Mouse (Mus musculus): ENCODE data around the gene Shisa2. TPM values are rescaled to one million over a fixed set of nuclear protein-coding genes. Genes with fewer than 3 reads are reported as not detected.
A peak's percentile ranks its signal among the peaks of the same experiment; 100 is the strongest.

Gene Shisa2
- polyA plus RNA-seq, 1 experiment from 2014 or later, result 12.0 TPM

GRCm38 (mm10) chr14:59626711-59627110 lies 1.6 kb downstream of the Shisa2 start:
- Histone ChIP-seq H3K4me1 (ENCODE audit: control insufficient read depth, insufficient read depth, low read length) (peaks cover 10% of the 10 kb centered on the region), H3K9ac (ENCODE audit: low read length) (peak overlapping the region; percentile 62; the same call in 1 of the 2 replicates), H3K4me3 (ENCODE audit: low read depth, low read length) (peak overlapping the region; percentile 55), H3K9me3 (ENCODE audit: control insufficient read depth, low read length) (no peaks in the 10 kb centered on the region), H3K36me3 (ENCODE audit: control insufficient read depth, insufficient read depth, low read length) (no peaks in the 10 kb centered on the region), H3K4me2 (peak overlapping the region; percentile 72), H3K27ac (ENCODE audit: low read depth, low read length) (no peak overlapping the region), H3K27me3 (ENCODE audit: control insufficient read depth, insufficient read depth, low read length) (peaks cover 18% of the 10 kb centered on the region)
- WGBS, result 22% methylated on average over 8 of the region's 8 CpGs
- DNase-seq (ENCODE audit: low spot score, missing footprints), result peak; percentile 92
- ATAC-seq (ENCODE audit: low FRiP score), result no peak

GRCm38 (mm10) chr14:59627142-59627680 lies 2.1 kb downstream of the Shisa2 start:
- Histone ChIP-seq H3K27ac (ENCODE audit: low read depth, low read length) (no peak overlapping the region), H3K4me3 (ENCODE audit: low read depth, low read length) (peak overlapping the region; percentile 55), H3K9ac (ENCODE audit: low read length) (no peak overlapping the region), H3K4me1 (ENCODE audit: control insufficient read depth, insufficient read depth, low read length) (peaks cover 10% of the 10 kb centered on the region), H3K4me2 (peak overlapping the region; percentile 72), H3K27me3 (ENCODE audit: control insufficient read depth, insufficient read depth, low read length) (peaks cover 18% of the 10 kb centered on the region), H3K36me3 (ENCODE audit: control insufficient read depth, insufficient read depth, low read length) (no peaks in the 10 kb centered on the region), H3K9me3 (ENCODE audit: control insufficient read depth, low read length) (no peaks in the 10 kb centered on the region)
- 32% methylated on average over 9 of the region's 9 CpGs for WGBS
- DNase-seq (ENCODE audit: low spot score, missing footprints) (peak; percentile 84), ATAC-seq (ENCODE audit: low FRiP score) (no peak)

GRCm38 (mm10) chr14:59627823-59628222 lies 2.7 kb downstream of the Shisa2 start:
- H3K9ac ChIP-seq (ENCODE audit: low read length), result no peak overlapping the region
- no peak for ATAC-seq (ENCODE audit: low FRiP score)
- H3K4me2 ChIP-seq, result no peak overlapping the region
- H3K9me3 ChIP-seq (ENCODE audit: control insufficient read depth, low read length), result no peaks in the 10 kb centered on the region
- H3K4me3 ChIP-seq (ENCODE audit: low read depth, low read length), result peak overlapping the region; percentile 55; the same call in 1 of the 2 replicates
- WGBS, result 45% methylated on average over 7 of the region's 7 CpGs
- H3K36me3 ChIP-seq (ENCODE audit: control insufficient read depth, insufficient read depth, low read length), result no peaks in the 10 kb centered on the region
- DNase-seq (ENCODE audit: low spot score, missing footprints), result peak; percentile 85
- H3K27ac ChIP-seq (ENCODE audit: low read depth, low read length), result no peak overlapping the region
- peaks cover 10% of the 10 kb centered on the region for H3K4me1 ChIP-seq (ENCODE audit: control insufficient read depth, insufficient read depth, low read length)
- H3K27me3 ChIP-seq (ENCODE audit: control insufficient read depth, insufficient read depth, low read length), result peaks cover 18% of the 10 kb centered on the region

- Histone ChIP-seq H3K4me1 (ENCODE audit: control insufficient read depth, insufficient read depth, low read length) (peaks cover 10% of the 10 kb centered on the region), H3K27me3 (ENCODE audit: control insufficient read depth, insufficient read depth, low read length) (peaks cover 13% of the 10 kb centered on the region), H3K27ac (ENCODE audit: low read depth, low read length) (no peak overlapping the region), H3K4me3 (ENCODE audit: low read depth, low read length) (no peak overlapping the region), H3K4me2 (no peak overlapping the region), H3K9ac (ENCODE audit: low read length) (no peak overlapping the region), H3K36me3 (ENCODE audit: control insufficient read depth, insufficient read depth, low read length) (no peaks in the 10 kb centered on the region), H3K9me3 (ENCODE audit: control insufficient read depth, low read length) (no peaks in the 10 kb centered on the region)
- 92% methylated on average over 15 of the region's 15 CpGs for WGBS
- ATAC-seq (ENCODE audit: low FRiP score) (no peak), DNase-seq (ENCODE audit: low spot score, missing footprints) (peak; percentile 21)
These were observed 4.2 kb downstream of the Shisa2 start for GRCm38 (mm10) chr14:59629308-59629707.

GRCm38 (mm10) chr14:59630096-59630495 lies 5.0 kb downstream of the Shisa2 start:
- Histone ChIP-seq H3K27me3 (ENCODE audit: control insufficient read depth, insufficient read depth, low read length) (peaks cover 9% of the 10 kb centered on the region), H3K9me3 (ENCODE audit: control insufficient read depth, low read length) (no peaks in the 10 kb centered on the region), H3K9ac (ENCODE audit: low read length) (no peak overlapping the region), H3K36me3 (ENCODE audit: control insufficient read depth, insufficient read depth, low read length) (no peaks in the 10 kb centered on the region), H3K4me3 (ENCODE audit: low read depth, low read length) (no peak overlapping the region), H3K4me2 (no peak overlapping the region), H3K27ac (ENCODE audit: low read depth, low read length) (no peak overlapping the region), H3K4me1 (ENCODE audit: control insufficient read depth, insufficient read depth, low read length) (peaks cover 8% of the 10 kb centered on the region)
- ATAC-seq (ENCODE audit: low FRiP score) (no peak), DNase-seq (ENCODE audit: low spot score, missing footprints) (no peak)
- 89% methylated on average over 9 of the region's 9 CpGs for WGBS

- H3K4me1 ChIP-seq (ENCODE audit: control insufficient read depth, insufficient read depth, low read length), result peaks cover 4% of the 10 kb centered on the region; the same call in 1 of the 2 replicates
- peaks cover 4% of the 10 kb centered on the region; the same call in 1 of the 2 replicates for H3K27me3 ChIP-seq (ENCODE audit: control insufficient read depth, insufficient read depth, low read length)
- H3K9ac ChIP-seq (ENCODE audit: low read length), result no peak overlapping the region
- no peak overlapping the region for H3K4me2 ChIP-seq
- H3K36me3 ChIP-seq (ENCODE audit: control insufficient read depth, insufficient read depth, low read length), result no peaks in the 10 kb centered on the region
- H3K27ac ChIP-seq (ENCODE audit: low read depth, low read length), result no peak overlapping the region
- WGBS, result 89% methylated on average over 6 of the region's 6 CpGs
- DNase-seq (ENCODE audit: low spot score, missing footprints), result peak; percentile 19
- ATAC-seq (ENCODE audit: low FRiP score), result no peak
- H3K4me3 ChIP-seq (ENCODE audit: low read depth, low read length), result no peak overlapping the region
- no peaks in the 10 kb centered on the region for H3K9me3 ChIP-seq (ENCODE audit: control insufficient read depth, low read length)
These were observed 7.0 kb downstream of the Shisa2 start for GRCm38 (mm10) chr14:59632067-59632466.

- Histone ChIP-seq H3K27ac (ENCODE audit: low read depth, low read length) (no peak overlapping the region), H3K4me1 (ENCODE audit: control insufficient read depth, insufficient read depth, low read length) (no peaks in the 10 kb centered on the region), H3K4me2 (no peak overlapping the region), H3K27me3 (ENCODE audit: control insufficient read depth, insufficient read depth, low read length) (no peaks in the 10 kb centered on the region), H3K9me3 (ENCODE audit: control insufficient read depth, low read length) (no peaks in the 10 kb centered on the region), H3K4me3 (ENCODE audit: low read depth, low read length) (no peak overlapping the region), H3K9ac (ENCODE audit: low read length) (no peak overlapping the region), H3K36me3 (ENCODE audit: control insufficient read depth, insufficient read depth, low read length) (no peaks in the 10 kb centered on the region)
- ATAC-seq (ENCODE audit: low FRiP score) (no peak), DNase-seq (ENCODE audit: low spot score, missing footprints) (peak; percentile 51)
- WGBS, result 87% methylated on average over 5 of the region's 5 CpGs
These were observed 8.3 kb downstream of the Shisa2 start for GRCm38 (mm10) chr14:59633295-59633898.

GRCm38 (mm10) chr14:59633988-59634387 lies 8.9 kb downstream of the Shisa2 start:
- no peaks in the 10 kb centered on the region for H3K36me3 ChIP-seq (ENCODE audit: control insufficient read depth, insufficient read depth, low read length)
- no peak overlapping the region for H3K27ac ChIP-seq (ENCODE audit: low read depth, low read length)
- no peaks in the 10 kb centered on the region for H3K27me3 ChIP-seq (ENCODE audit: control insufficient read depth, insufficient read depth, low read length)
- H3K4me3 ChIP-seq (ENCODE audit: low read depth, low read length), result no peak overlapping the region
- ATAC-seq (ENCODE audit: low FRiP score) (no peak), DNase-seq (ENCODE audit: low spot score, missing footprints) (peak; percentile 67)
- no peaks in the 10 kb centered on the region for H3K4me1 ChIP-seq (ENCODE audit: control insufficient read depth, insufficient read depth, low read length)
- 80% methylated on average over 9 of the region's 9 CpGs for WGBS
- no peak overlapping the region for H3K4me2 ChIP-seq
- H3K9me3 ChIP-seq (ENCODE audit: control insufficient read depth, low read length), result no peaks in the 10 kb centered on the region
- H3K9ac ChIP-seq (ENCODE audit: low read length), result no peak overlapping the region

- 63% methylated on average over 7 of the region's 7 CpGs for whole genome bisulfite sequencing
- DNase-seq (ENCODE audit: low spot score, missing footprints) (peak; percentile 78), ATAC-seq (ENCODE audit: low FRiP score) (no peak)
- H3K4me2 ChIP-seq, result no peak overlapping the region
- H3K4me3 ChIP-seq (ENCODE audit: low read depth, low read length), result no peak overlapping the region
- H3K36me3 ChIP-seq (ENCODE audit: control insufficient read depth, insufficient read depth, low read length), result no peaks in the 10 kb centered on the region
- H3K27ac ChIP-seq (ENCODE audit: low read depth, low read length), result no peak overlapping the region
- no peaks in the 10 kb centered on the region for H3K9me3 ChIP-seq (ENCODE audit: control insufficient read depth, low read length)
- H3K27me3 ChIP-seq (ENCODE audit: control insufficient read depth, insufficient read depth, low read length), result no peaks in the 10 kb centered on the region
- H3K4me1 ChIP-seq (ENCODE audit: control insufficient read depth, insufficient read depth, low read length), result peaks cover 2% of the 10 kb centered on the region; the same call in 1 of the 2 replicates
- H3K9ac ChIP-seq (ENCODE audit: low read length), result no peak overlapping the region
These were observed 14.0 kb downstream of the Shisa2 start for GRCm38 (mm10) chr14:59638906-59639703.

Measured in midbrain, embryonic 11.5 days (tissue).